Mouse (Mus musculus) lung, postnatal 0 days (tissue): ENCODE measurements around the gene Mrps27. TPM values are rescaled to one million over a fixed set of nuclear protein-coding genes. Genes with fewer than 3 reads are reported as not detected.

Experiments used
- ATAC-seq: fragments of 200-750 bp; cut with Nextera tagmentation; 2 replicates; pipeline ENCODE4 v1.8.0; 2017; ENCODE audit warnings: moderate library complexity
- DNase-seq: peaks from one replicate; pipeline ENCODE4 v3.0.0-alpha.2; 2016; ENCODE audit warnings: low spot score
- H3K27ac ChIP-seq: fragments of 300-500 bp; sonication (generic); 2 replicates; pipeline ENCODE4 v1.5.1; 2014; ENCODE audit warnings: antibody characterized with exemption, mild to moderate bottlenecking, low read length, mixed read lengths
- H3K27me3 ChIP-seq: fragments of 300-500 bp; sonication (generic); replicated peaks from 2 replicates; pipeline ENCODE4 v1.6.1; 2014; ENCODE audit warnings: low read length, mixed read lengths; ENCODE audit not compliant: insufficient read depth
- H3K36me3 ChIP-seq: fragments of 300-500 bp; sonication (generic); 2 replicates; pipeline ENCODE4 v1.6.1; 2014; ENCODE audit warnings: low read length, mixed read lengths; ENCODE audit not compliant: insufficient read depth
- H3K4me1 ChIP-seq: fragments of 300-500 bp; sonication (generic); 2 replicates; pipeline ENCODE4 v1.6.1; 2014; ENCODE audit warnings: antibody characterized with exemption, low read depth, low read length, mixed read lengths; ENCODE audit not compliant: insufficient read depth
- H3K4me2 ChIP-seq: fragments of 300-500 bp; sonication (generic); replicated peaks from 2 replicates; pipeline ENCODE4 v1.6.1; 2014; ENCODE audit warnings: low read depth, mild to moderate bottlenecking, low read length, moderate library complexity, mixed read lengths
- H3K4me3 ChIP-seq: fragments of 300-500 bp; sonication (generic); 2 replicates; pipeline ENCODE4 v1.5.1; 2014; ENCODE audit warnings: low read depth, low read length
- H3K9ac ChIP-seq: fragments of 300-500 bp; sonication (generic); replicated peaks from 2 replicates; pipeline ENCODE4 v1.6.1; 2014; ENCODE audit warnings: low read depth, mild to moderate bottlenecking
- H3K9me3 ChIP-seq: fragments of 300-500 bp; sonication (generic); 2 replicates; pipeline ENCODE4 v1.6.1; 2016; ENCODE audit warnings: low read length, mixed read lengths
- CTCF ChIP-seq: IDR thresholded peaks from 2 replicates; pipeline ENCODE4 v1.5.1; 2016; ENCODE audit warnings: antibody characterized with exemption, mild to moderate bottlenecking
- EP300 ChIP-seq: IDR thresholded peaks from 2 replicates; pipeline ENCODE4 v1.6.1; 2016; ENCODE audit warnings: antibody characterized with exemption, mild to moderate bottlenecking, control low read depth
- WGBS: fragments of 180-500 bp; shearing (Covaris S2); extraction: QIAGEN DNeasy Blood & Tissue Kit; methylation state at CpG from one replicate; pipeline ENCODE4 v1.1.7; 2014; 5-methylcytosine and 5-hydroxymethylcytosine counted together
- polyA plus RNA-seq: library from polyadenylated mRNA; unstranded; fragments of >200 nt; fragmentation: Nextera tagmentation; extraction: Ambion mirVana; gene quantifications from 2 replicates; pipeline ENCODE4 v1.2.1, GENCODE M21; 2015

Gene Mrps27
- polyA plus RNA-seq, 1 experiment from 2014 or later: 20.4 TPM

GRCm38 (mm10) chr13:99441700-99442433 is 97.3 kb downstream of the Mrps27 start:
- Histone ChIP-seq H3K27me3 (no peaks in the 10 kb centered on the region), H3K4me2 (no peak overlapping the region), H3K36me3 (no peaks in the 10 kb centered on the region), H3K9ac (no peak overlapping the region), H3K4me1 (no peaks in the 10 kb centered on the region), H3K4me3 (no peak overlapping the region), H3K9me3 (no peaks in the 10 kb centered on the region), H3K27ac (no peak overlapping the region)
- DNase-seq (no peak), ATAC-seq (no peak)
- TF ChIP-seq CTCF (no peak), EP300 (no peak)
- WGBS: 60% methylated on average over 18 of the region's 18 CpGs

DNA sequence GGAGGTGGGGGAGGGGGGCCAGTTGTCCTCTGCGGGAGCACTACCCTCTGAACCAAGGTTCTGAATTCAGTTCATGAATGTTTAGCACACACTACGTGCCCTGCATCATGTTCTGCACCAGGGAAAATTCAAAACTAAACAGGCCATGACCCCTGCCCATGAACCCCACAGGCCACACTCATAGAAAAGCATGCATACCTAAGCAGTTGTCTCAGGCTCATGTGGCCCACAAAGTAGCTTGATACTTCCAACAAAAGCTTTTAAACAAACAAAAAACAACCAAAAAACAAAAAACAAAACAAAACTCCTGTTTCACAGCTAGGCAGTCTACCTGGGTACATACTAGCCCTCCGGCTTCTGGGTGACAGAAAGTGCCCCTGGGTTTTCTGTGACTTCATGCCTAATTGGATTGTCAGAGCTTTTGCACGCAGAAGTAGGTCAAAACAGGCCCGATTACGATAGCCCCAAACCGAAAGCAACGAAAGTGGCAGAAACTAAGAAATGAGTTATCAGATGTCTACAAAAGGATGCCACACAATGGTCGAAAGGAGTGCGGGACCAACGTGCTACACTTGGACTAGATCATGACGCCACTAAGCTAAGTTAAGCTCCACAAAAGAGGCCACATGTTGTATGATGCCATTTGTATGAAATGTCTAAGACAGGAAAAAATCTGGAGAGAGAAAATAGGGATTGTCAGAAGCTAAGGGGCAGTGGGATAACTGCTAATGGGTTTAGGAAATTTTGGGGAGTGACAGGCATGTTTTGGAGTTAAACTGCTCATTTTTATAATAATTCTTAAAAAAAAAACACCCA is 98.1 kb downstream of the Mrps27 start:
- Histone ChIP-seq H3K27ac (no peak overlapping the region), H3K4me2 (no peak overlapping the region), H3K27me3 (no peaks in the 10 kb centered on the region), H3K4me3 (no peak overlapping the region), H3K9ac (no peak overlapping the region), H3K4me1 (no peaks in the 10 kb centered on the region), H3K9me3 (no peaks in the 10 kb centered on the region), H3K36me3 (no peaks in the 10 kb centered on the region)
- 87% methylated on average over 12 of the region's 12 CpGs for WGBS
- ATAC-seq (no peak), DNase-seq (no peak)
- TF ChIP-seq EP300: no peak
- TF ChIP-seq CTCF: no peak

- TF ChIP-seq CTCF (no peak), EP300 (no peak)
- 89% methylated on average over 7 of the region's 7 CpGs for WGBS
- no peaks in the 10 kb centered on the region for H3K4me1 ChIP-seq
Observed at GRCm38 (mm10) chr13:99443484-99444175, 99.0 kb downstream of the Mrps27 start.

GRCm38 (mm10) chr13:99444431-99444871 is 99.9 kb downstream of the Mrps27 start:
- 26% methylated on average over 10 of the region's 10 CpGs for WGBS
- no peak overlapping the region for H3K4me2 ChIP-seq

More at GRCm38 (mm10) chr13:99443484-99444175, 99.0 kb downstream of the Mrps27 start:
- H3K36me3 ChIP-seq: no peaks in the 10 kb centered on the region
- H3K27ac ChIP-seq: no peak overlapping the region
- no peaks in the 10 kb centered on the region for H3K9me3 ChIP-seq
- H3K4me3 ChIP-seq: no peak overlapping the region
- DNase-seq (no peak), ATAC-seq (no peak)
- H3K27me3 ChIP-seq: no peaks in the 10 kb centered on the region
- H3K9ac ChIP-seq: no peak overlapping the region
- H3K4me2 ChIP-seq: no peak overlapping the region

DNA sequence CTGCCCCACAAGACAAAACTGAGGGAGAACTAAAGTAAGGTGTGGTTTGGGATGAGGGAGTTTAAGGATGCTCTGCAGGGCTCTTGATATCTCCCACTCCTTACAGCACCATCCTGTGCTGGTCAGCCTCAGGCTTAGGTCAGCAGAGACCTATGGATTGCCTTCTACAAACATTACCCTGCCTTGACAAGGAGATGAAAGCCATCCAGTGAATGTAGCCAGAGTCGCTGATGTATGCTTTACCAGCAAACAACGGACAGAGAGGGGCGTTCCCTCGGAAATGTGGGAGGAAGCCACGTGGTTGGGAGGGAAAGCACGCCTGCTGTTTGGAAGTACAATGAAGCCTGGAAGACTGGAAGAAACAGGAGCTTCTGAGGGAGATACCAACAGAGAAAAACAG is 100.3 kb downstream of the Mrps27 start:
- TF ChIP-seq EP300 (no peak), CTCF (no peak)
- ATAC-seq (peak; percentile 52), DNase-seq (peak; percentile 37)
- no peaks in the 10 kb centered on the region for H3K4me1 ChIP-seq
- no peaks in the 10 kb centered on the region for H3K36me3 ChIP-seq
- 5% methylated on average over 6 of the region's 6 CpGs for WGBS
- no peak overlapping the region for H3K4me2 ChIP-seq
- no peak overlapping the region for H3K4me3 ChIP-seq
- H3K27me3 ChIP-seq: no peaks in the 10 kb centered on the region
- no peak overlapping the region for H3K9ac ChIP-seq
- no peaks in the 10 kb centered on the region for H3K9me3 ChIP-seq
- H3K27ac ChIP-seq: no peak overlapping the region

More at GRCm38 (mm10) chr13:99444431-99444871, 99.9 kb downstream of the Mrps27 start:
- Histone ChIP-seq H3K27ac (no peak overlapping the region), H3K9ac (no peak overlapping the region), H3K9me3 (no peaks in the 10 kb centered on the region), H3K4me3 (no peak overlapping the region), H3K36me3 (no peaks in the 10 kb centered on the region), H3K27me3 (no peaks in the 10 kb centered on the region), H3K4me1 (no peaks in the 10 kb centered on the region)
- ATAC-seq (no peak), DNase-seq (no peak)
- TF ChIP-seq CTCF (no peak), EP300 (no peak)

GRCm38 (mm10) chr13:99447002-99447401 is 102.4 kb downstream of the Mrps27 start:
- Histone ChIP-seq H3K4me1 (no peaks in the 10 kb centered on the region), H3K4me2 (no peak overlapping the region), H3K27me3 (no peaks in the 10 kb centered on the region), H3K36me3 (no peaks in the 10 kb centered on the region), H3K4me3 (no peak overlapping the region), H3K27ac (no peak overlapping the region), H3K9ac (no peak overlapping the region), H3K9me3 (no peaks in the 10 kb centered on the region)
- TF ChIP-seq EP300 (no peak), CTCF (no peak)
- 61% methylated on average over 7 of the region's 7 CpGs for WGBS
- no peak for DNase-seq
- ATAC-seq: no peak
